Mouse (Mus musculus) mouse embryonic stem cell (cell line): ENCODE data around the gene Zfyve19.

Source experiments
- in situ Hi-C, 2 experiments: fragments of 300-500 bp; cut with MboI; formaldehyde crosslinking; loops; 1 replicate in 1 of 2; 3 replicates in 1 of 2; pipeline ENCODE4 v1.14.3; 2019 to 2020; ENCODE audit warnings: low sequenced_read_pairs in 2 of 2, low pct_unique_long_range_greater_than_20kb in 1 of 2, mixed read lengths in 1 of 2; ENCODE audit not compliant: unreplicated experiment in 1 of 2

Gene Zfyve19

GRCm38 (mm10) chr2:119240819-119241186, 32.4 kb downstream of the Zfyve19 start:
- in situ Hi-C loops = no loop called here

DNA sequence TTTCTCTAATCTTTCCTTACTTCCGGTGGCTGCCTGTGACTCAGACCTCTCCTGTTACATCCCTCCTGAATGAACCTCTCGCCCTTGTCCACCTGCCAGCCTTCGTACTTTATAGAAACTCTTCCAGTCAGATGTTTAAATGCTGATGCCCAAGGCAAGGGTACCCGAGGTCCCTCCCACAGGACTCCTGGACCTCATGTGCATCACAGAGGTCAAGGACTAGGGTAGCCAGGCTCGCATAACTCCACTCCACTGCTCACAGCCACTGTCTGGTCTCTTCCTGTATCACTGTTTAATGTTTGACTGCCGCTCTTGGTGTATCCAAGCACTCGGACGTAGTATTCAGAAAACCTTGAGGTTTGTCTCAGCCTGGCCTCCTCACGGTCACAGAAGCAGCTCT, 34.1 kb downstream of the Zfyve19 start:
- in situ Hi-C loops = no loop called here

DNA sequence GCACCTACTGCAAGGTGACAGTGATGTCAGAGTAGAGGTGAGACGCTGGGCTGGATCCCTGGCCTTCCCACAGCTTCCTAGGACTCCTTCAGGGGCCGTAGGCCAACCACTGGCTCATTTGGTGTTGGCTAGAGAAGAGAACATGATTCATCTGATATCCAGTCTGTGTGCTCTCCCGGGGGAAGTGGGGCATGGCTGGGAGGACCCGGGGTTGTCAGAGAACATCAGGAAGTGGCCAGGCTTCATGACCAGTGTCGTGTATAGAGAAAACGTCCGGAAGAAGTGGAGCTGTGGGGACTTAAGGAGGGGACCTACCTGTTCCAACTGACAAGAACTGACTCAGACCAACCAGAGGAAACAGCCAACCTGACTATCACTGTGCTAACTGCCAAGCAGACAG, 36.8 kb downstream of the Zfyve19 start:
- in situ Hi-C loops = no loop called here

DNA sequence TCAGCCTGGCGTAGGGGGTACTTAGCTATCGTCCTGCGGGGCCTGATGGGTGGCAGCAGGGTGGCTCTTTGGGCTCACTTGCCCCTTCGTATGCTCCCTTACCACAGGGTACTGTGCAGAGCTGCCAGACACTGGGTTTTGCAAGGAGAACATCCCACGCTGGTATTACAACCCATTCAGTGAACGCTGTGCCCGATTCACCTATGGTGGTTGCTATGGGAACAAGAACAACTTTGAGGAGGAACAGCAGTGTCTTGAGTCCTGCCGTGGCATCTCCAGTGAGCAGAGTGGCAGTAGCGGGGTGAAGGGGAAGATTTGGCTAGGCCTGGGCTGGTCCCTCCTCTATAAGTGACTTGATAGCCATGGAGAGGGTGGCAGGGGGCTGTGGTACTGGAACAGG, 39.5 kb downstream of the Zfyve19 start:
- in situ Hi-C loops = no loop called here

DNA sequence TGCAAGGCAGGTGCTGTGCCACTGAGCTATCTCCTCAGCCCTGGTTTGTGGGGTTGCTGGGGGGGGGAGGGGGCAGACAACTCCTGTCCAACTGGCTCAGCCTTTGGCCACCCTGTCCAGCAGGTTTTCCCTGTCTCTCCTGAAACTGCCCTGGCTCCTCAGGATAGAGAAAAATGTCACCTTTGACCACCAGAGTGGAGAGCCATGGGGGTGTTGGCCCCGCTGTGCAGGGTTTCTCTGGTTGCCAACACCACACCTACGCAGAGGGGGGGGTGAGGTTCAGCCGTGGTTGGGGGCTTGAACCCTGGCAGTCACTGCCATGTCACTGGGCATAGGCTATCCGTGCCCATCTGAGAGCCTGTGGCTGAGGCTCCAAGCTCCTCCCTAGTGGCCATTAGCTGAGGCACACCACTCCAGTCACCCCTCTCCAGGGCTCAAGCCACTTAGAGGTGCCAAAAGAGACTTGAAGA, 41.2 kb downstream of the Zfyve19 start:
- in situ Hi-C loops = loop anchor here (5.0 kb wide), 1 partner anchor 38 kb away; the partner anchor contains the start of gene Vps18 (in 2 of the 2)

DNA sequence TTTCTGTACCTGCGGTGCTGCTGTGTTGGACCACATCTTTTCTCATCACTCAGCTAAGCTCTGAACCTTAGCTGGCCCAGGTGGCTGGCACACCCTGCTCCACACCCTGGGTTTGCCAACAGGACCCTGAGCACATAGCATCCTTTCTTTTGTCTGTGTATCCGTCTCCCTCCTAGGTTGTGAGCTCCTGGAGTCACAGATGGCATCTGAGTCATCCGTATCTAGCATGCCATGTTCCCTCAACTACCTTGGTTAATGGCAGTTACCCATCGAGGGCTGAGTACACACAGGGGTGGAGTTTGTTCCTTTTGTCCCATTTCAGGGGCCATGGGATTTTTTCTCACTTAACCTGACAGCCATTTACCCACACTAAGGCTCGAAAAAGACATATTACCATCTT, 42.0 kb downstream of the Zfyve19 start:
- in situ Hi-C loops = loop anchor here (5.0 kb wide), 1 partner anchor 37 kb away; the partner anchor contains the start of gene Vps18 (in 2 of the 2)

GRCm38 (mm10) chr2:119250826-119251478, 42.5 kb downstream of the Zfyve19 start:
- in situ Hi-C loops = loop anchor here (5.0 kb wide), 1 partner anchor 36 kb away; the partner anchor contains the start of gene Vps18 (in 2 of the 2)

- in situ Hi-C loops = loop anchor here (5.0 kb wide), 1 partner anchor 32 kb away; the partner anchor contains the start of gene Vps18 (in 2 of the 2)
Measured at GRCm38 (mm10) chr2:119254976-119255375, 46.6 kb downstream of the Zfyve19 start.

GRCm38 (mm10) chr2:119260518-119260917, 52.1 kb downstream of the Zfyve19 start:
- in situ Hi-C loops = no loop called here

- in situ Hi-C loops = no loop called here
Measured at GRCm38 (mm10) chr2:119261326-119261725, 52.9 kb downstream of the Zfyve19 start.

DNA sequence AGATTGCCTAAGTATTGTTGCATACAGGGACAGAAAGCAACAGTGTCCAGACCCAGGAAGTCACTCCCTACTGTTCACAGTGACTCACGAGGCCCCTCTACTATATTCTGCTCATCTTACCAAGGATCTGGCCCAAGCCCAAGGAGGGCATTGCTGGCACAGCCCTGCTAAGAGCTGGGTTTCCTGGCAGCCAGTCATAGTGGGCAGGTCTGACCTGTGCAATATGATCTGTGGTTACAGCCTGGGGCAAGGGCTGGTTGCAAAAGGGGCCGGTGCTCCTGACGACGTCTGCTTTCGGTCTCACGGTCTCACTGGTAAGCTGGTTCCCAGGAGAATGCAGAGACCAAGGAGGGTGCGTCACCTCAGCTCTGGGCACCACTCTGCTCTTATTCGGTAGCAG, 54.6 kb downstream of the Zfyve19 start:
- in situ Hi-C loops = no loop called here

DNA sequence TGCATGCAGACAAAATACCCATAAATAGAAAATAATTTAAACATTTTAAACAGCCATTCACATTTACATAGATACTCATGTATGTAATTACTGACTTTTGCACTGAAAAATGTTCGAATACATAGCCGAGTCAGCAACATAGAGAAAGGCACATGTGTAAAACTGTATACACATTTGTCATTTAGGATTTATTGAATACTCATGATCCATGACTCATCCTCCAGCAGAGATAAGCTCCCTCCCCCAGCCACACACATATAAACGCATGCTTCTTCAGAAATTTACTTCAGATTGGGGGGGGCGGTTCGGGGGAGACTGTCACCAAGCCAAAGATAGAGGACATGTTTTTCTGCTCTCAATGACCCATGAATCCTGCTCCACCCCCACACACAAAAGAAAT, 55.4 kb downstream of the Zfyve19 start:
- in situ Hi-C loops = no loop called here
